Mouse (Mus musculus) liver, postnatal 0 days (tissue): ENCODE measurements around the gene Trp53tg5. TPM values are rescaled to one million over a fixed set of nuclear protein-coding genes. Genes with fewer than 3 reads are reported as not detected.

Experiments
- ATAC-seq: fragments of 200-750 bp; cut with Nextera tagmentation; 2 replicates; pipeline ENCODE4 v1.8.0; 2017; ENCODE audit warnings: mild to moderate bottlenecking, moderate library complexity
- DNase-seq: peaks from one replicate; pipeline ENCODE4 v3.0.0-alpha.2; 2016
- H3K27ac ChIP-seq: fragments of 300-500 bp; sonication (generic); 2 replicates; pipeline ENCODE4 v1.5.1; 2014; ENCODE audit warnings: antibody characterized with exemption, moderate library complexity, mild to moderate bottlenecking, low read depth
- H3K27me3 ChIP-seq: fragments of 300-500 bp; sonication (generic); 2 replicates; pipeline ENCODE4 v1.6.1; 2014; ENCODE audit warnings: low read length, control low read depth, mixed read lengths; ENCODE audit not compliant: insufficient read depth
- H3K36me3 ChIP-seq: fragments of 300-500 bp; sonication (generic); replicated peaks from 2 replicates; pipeline ENCODE4 v1.6.1; 2014; ENCODE audit warnings: mild to moderate bottlenecking, control low read depth, low read length, moderate library complexity, mixed read lengths; ENCODE audit not compliant: insufficient read depth
- H3K4me1 ChIP-seq: fragments of 300-500 bp; sonication (generic); 2 replicates; pipeline ENCODE4 v1.6.1; 2014; ENCODE audit warnings: antibody characterized with exemption, mild to moderate bottlenecking, control low read depth; ENCODE audit not compliant: insufficient read depth
- H3K4me2 ChIP-seq: fragments of 300-500 bp; sonication (generic); 2 replicates; pipeline ENCODE4 v1.6.1; 2014; ENCODE audit warnings: low read depth, mild to moderate bottlenecking, low read length, moderate library complexity, mixed read lengths
- H3K4me3 ChIP-seq: fragments of 300-500 bp; sonication (generic); 2 replicates; pipeline ENCODE4 v1.5.1; 2014; ENCODE audit warnings: low read depth, low read length
- H3K9ac ChIP-seq: fragments of 300-500 bp; sonication (generic); replicated peaks from 2 replicates; pipeline ENCODE4 v1.6.1; 2014; ENCODE audit warnings: mild to moderate bottlenecking, moderate library complexity
- H3K9me3 ChIP-seq: fragments of 300-500 bp; sonication (generic); 2 replicates; pipeline ENCODE4 v1.6.1; 2016; ENCODE audit warnings: mild to moderate bottlenecking, control low read depth, low read length, mixed read lengths
- CTCF ChIP-seq: sonication (generic); IDR thresholded peaks from 2 replicates; pipeline ENCODE4 v1.5.1; 2016; ENCODE audit warnings: antibody characterized with exemption, low read depth
- EP300 ChIP-seq: IDR thresholded peaks from 2 replicates; pipeline ENCODE4 v1.6.1; 2016; ENCODE audit warnings: antibody characterized with exemption, low read depth, mild to moderate bottlenecking
- WGBS: fragments of 180-500 bp; shearing (Covaris S2); extraction: QIAGEN DNeasy Blood & Tissue Kit; methylation state at CpG from one replicate; pipeline ENCODE4 v1.1.7; 2014; ENCODE audit not compliant: insufficient replicate concordance; 5-methylcytosine and 5-hydroxymethylcytosine counted together
- polyA plus RNA-seq: library from polyadenylated mRNA; unstranded; fragments of >200 nt; fragmentation: Nextera tagmentation; extraction: Ambion mirVana; gene quantifications from 2 replicates; pipeline ENCODE4 v1.2.1, GENCODE M21; 2015

Gene Trp53tg5
- not detected in 2 replicates for polyA plus RNA-seq

- TF ChIP-seq CTCF (no peak), EP300 (no peak)
These were observed at the start of gene Trp53tg5 for GRCm38 (mm10) chr2:164473624-164474023. Trp53tg5 (minus strand) TSS chr2:164473724.

GRCm38 (mm10) chr2:164522280-164522679 lies 48.8 kb upstream of the Trp53tg5 start:
- no peaks in the 10 kb centered on the region for H3K27me3 ChIP-seq
- H3K36me3 ChIP-seq: no peaks in the 10 kb centered on the region
- H3K27ac ChIP-seq: peak overlapping the region; percentile 76
- no peak for DNase-seq
- H3K4me1 ChIP-seq: 0 out of 2 replicates have a peak, but pooled peaks cover 5% of the 10 kb centered on the region
- no peak for TF ChIP-seq EP300
- ATAC-seq: peak; percentile 33
- WGBS: 23% methylated on average over 8 of the region's 8 CpGs
- H3K4me2 ChIP-seq: peak overlapping the region; percentile 56
- H3K9me3 ChIP-seq: no peaks in the 10 kb centered on the region
- H3K9ac ChIP-seq: no peak overlapping the region
- H3K4me3 ChIP-seq: no peak overlapping the region

More at GRCm38 (mm10) chr2:164473624-164474023, at the start of gene Trp53tg5:
- Histone ChIP-seq H3K4me3 (no peak within 1 kb of the TSS), H3K27ac (no peak within 1 kb of the TSS), H3K27me3 (no peaks in the 10 kb centered on the region), H3K9ac (no peak within 1 kb of the TSS), H3K4me1 (no peaks in the 10 kb centered on the region), H3K9me3 (no peaks in the 10 kb centered on the region), H3K36me3 (no peaks in the 10 kb centered on the region; the same call in 1 of the 2 replicates), H3K4me2 (no peak within 1 kb of the TSS)
- ATAC-seq (no peak), DNase-seq (no peak)
- 84% methylated on average over 6 of the region's 6 CpGs for WGBS

DNA sequence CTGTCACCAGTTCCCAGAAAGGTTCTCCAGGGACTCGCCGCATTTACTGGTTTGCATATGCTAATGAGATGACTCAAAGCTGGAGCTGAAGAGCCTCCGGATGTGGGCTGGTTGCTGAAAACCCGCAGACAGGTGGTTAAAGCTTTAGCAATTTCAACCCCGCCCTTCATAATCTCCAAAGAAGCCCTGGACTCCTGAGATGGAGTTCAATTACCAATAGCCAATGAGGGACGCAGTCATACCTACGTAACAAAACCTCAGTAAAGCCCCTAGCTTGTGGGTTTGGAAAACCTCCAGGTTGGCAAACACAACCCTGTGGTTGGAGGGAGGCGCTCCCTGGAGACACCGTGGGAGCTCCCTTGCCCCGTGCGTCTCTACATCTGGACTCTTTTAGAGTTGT lies 48.3 kb upstream of the Trp53tg5 start:
- H3K9ac ChIP-seq: no peak overlapping the region
- no peaks in the 10 kb centered on the region for H3K9me3 ChIP-seq
- DNase-seq (peak; percentile 57), ATAC-seq (peak; percentile 42)
- H3K36me3 ChIP-seq: no peaks in the 10 kb centered on the region
- 5% methylated on average over 11 of the region's 11 CpGs for WGBS
- H3K27me3 ChIP-seq: no peaks in the 10 kb centered on the region
- H3K4me2 ChIP-seq: peak overlapping the region; percentile 56
- H3K27ac ChIP-seq: peak overlapping the region; percentile 76
- TF ChIP-seq EP300: 0 out of 2 replicates have a peak, but pooled peaks have one; percentile 23
- no peak for TF ChIP-seq CTCF
- 0 out of 2 replicates have a peak, but pooled peaks cover 5% of the 10 kb centered on the region for H3K4me1 ChIP-seq
- H3K4me3 ChIP-seq: no peak overlapping the region

DNA sequence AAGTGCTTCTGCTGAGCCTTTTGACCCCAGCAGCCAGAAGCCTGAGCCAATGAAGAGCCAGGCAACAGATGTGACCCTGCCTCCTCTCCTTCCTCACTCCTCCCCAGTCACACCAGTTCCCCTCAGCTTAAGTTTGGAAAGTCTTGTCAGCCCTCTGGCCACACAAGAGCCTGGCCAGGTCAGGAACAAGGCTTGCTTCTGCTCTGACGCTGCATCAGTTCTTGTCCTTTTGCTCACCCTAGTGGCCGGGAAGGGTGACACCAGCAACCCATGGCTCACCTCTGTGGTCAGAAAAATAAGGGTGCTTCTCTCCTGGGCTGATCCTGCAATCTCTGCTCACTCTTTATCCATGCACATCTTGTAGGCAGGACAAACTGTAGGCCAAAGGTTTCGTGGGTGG lies 47.3 kb upstream of the Trp53tg5 start:
- TF ChIP-seq CTCF (peak; percentile 88), EP300 (no peak)
- Histone ChIP-seq H3K27ac (no peak overlapping the region), H3K4me3 (no peak overlapping the region), H3K27me3 (no peaks in the 10 kb centered on the region), H3K9me3 (no peaks in the 10 kb centered on the region), H3K4me2 (no peak overlapping the region), H3K4me1 (0 out of 2 replicates have a peak, but pooled peaks cover 5% of the 10 kb centered on the region), H3K9ac (no peak overlapping the region), H3K36me3 (no peaks in the 10 kb centered on the region)
- WGBS: 3% methylated on average over 3 of the region's 3 CpGs
- ATAC-seq (peak; percentile 75), DNase-seq (peak; percentile 61)

- ATAC-seq (no peak), DNase-seq (no peak)
- 57% methylated on average over 6 of the region's 6 CpGs for WGBS
- no peaks in the 10 kb centered on the region for H3K27me3 ChIP-seq
- no peak overlapping the region for H3K9ac ChIP-seq
- H3K4me2 ChIP-seq: no peak overlapping the region
- no peaks in the 10 kb centered on the region for H3K36me3 ChIP-seq
- no peak for TF ChIP-seq EP300
- no peak for TF ChIP-seq CTCF
- no peak overlapping the region for H3K4me3 ChIP-seq
- H3K9me3 ChIP-seq: no peaks in the 10 kb centered on the region
- H3K4me1 ChIP-seq: 0 out of 2 replicates have a peak, but pooled peaks cover 5% of the 10 kb centered on the region
- no peak overlapping the region for H3K27ac ChIP-seq
These were observed 45.6 kb upstream of the Trp53tg5 start for GRCm38 (mm10) chr2:164519171-164519526.

DNA sequence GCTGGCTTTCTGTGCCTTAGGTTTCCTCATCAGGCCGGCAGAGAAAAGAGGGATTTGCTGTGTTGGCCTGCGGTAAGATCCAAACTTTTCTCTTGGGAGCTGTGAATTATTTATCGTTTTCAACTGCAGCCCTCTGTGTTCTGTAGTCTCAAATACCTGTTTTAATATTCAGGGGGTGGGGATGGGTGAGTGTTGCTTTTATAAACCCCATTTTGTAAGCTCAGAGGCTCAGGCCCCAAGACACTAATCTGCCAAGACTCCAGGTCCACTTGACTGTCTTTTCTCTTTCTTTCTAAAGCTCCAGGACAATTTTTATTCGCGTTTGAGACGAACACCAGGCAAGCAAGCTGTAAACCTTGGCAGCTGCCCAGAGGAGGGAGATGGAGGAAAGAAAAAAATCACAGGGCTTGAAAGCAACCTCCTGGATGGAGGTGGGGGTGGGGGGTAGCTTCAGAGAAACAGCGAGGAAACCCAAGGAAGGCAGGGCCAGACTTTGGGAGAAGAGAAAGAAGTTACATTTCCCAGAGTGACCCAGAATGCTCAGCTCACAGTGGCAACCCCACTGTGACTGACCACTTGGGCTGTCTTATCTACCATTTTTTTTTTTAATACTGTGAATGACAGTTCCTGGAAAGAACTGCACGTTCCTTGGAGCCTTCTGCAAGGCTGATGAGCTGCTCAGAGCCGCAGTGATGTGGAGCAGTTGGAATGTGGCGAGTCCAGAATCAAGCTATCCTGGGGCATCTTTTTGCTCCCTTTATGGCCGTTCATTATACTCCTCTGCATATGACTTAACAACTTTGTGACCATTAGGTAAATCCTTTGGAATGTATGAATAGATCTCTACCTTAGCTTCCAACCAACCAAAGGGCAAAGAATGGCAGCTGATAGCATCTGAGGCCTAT lies 45.0 kb upstream of the Trp53tg5 start:
- H3K4me2 ChIP-seq: no peak overlapping the region
- no peaks in the 10 kb centered on the region for H3K9me3 ChIP-seq
- H3K27ac ChIP-seq: no peak overlapping the region
- no peaks in the 10 kb centered on the region for H3K36me3 ChIP-seq
- H3K9ac ChIP-seq: no peak overlapping the region
- no peak for DNase-seq
- no peak for ATAC-seq
- TF ChIP-seq CTCF: no peak
- TF ChIP-seq EP300: no peak
- no peaks in the 10 kb centered on the region for H3K27me3 ChIP-seq
- H3K4me1 ChIP-seq: 0 out of 2 replicates have a peak, but pooled peaks cover 5% of the 10 kb centered on the region
- H3K4me3 ChIP-seq: no peak overlapping the region
- WGBS: 59% methylated on average over 11 of the region's 11 CpGs
